Mouse (Mus musculus): Measurements from ENCODE around the gene Sorcs2. TPM values are rescaled to one million over a fixed set of nuclear protein-coding genes. Genes with fewer than 3 reads are reported as not detected.

The Sorcs2 gene
- total and polyA plus RNA-seq, 2 experiments from 2014 or later = 12.4 to 50.3 TPM

DNA sequence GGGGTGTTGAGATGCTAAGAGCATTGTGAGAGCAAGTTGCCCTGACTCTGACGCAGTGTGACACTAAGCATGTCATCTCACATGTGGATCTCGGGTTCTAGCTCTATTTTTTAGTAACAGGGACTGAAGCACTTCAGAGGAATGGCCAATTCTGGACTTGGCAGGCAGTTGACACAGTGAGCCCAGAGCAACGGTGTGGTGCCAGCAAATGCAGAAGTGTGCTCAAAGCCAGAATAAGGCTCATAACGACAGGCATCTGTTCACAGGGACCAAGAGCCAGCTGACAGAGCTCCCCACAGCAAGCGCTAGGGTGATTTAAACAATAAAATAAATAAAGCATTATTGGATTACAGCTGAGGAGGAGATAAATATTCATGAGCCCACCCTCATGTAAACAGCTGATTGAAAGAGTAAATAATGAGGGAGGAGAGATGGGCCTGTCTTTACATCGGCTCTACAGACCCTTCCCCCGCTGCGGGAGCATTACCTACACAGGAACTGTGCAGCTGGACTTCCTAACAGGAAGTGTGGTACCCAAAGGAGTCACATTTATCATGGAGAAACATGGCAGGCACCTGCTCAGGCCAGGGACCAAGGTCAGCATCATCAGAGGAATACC is 267.4 kb downstream of the Sorcs2 start:
- no peaks in the 10 kb centered on the region for H3K27me3 ChIP-seq (ENCODE audit: insufficient read depth, low read length)
- H3K4me2 ChIP-seq (ENCODE audit: low read depth, low read length) = no peak overlapping the region
- H3K4me3 ChIP-seq (ENCODE audit: low read length) = no peak overlapping the region
- H3K36me3 ChIP-seq (ENCODE audit: insufficient read depth, low read length) = no peaks in the 10 kb centered on the region
- no peak for TF ChIP-seq CTCF (IDR thresholded peaks at IDR 0.05; ENCODE audit: low read depth)
- H3K27ac ChIP-seq = peak overlapping the region; percentile 36; the same call in 1 of the 2 replicates
- peaks cover 8% of the 10 kb centered on the region for H3K4me1 ChIP-seq (ENCODE audit: insufficient read depth, low read length)
- DNase-seq (ENCODE audit: low spot score) (peak; percentile 75), ATAC-seq (peak; percentile 64; the same call in 1 of the 2 replicates)
- H3K9me3 ChIP-seq (ENCODE audit: low read length) = no peaks in the 10 kb centered on the region
- WGBS = 24% methylated on average over 8 of the region's 8 CpGs
- H3K9ac ChIP-seq (replicated peaks; ENCODE audit: low read length) = no peak overlapping the region

DNA sequence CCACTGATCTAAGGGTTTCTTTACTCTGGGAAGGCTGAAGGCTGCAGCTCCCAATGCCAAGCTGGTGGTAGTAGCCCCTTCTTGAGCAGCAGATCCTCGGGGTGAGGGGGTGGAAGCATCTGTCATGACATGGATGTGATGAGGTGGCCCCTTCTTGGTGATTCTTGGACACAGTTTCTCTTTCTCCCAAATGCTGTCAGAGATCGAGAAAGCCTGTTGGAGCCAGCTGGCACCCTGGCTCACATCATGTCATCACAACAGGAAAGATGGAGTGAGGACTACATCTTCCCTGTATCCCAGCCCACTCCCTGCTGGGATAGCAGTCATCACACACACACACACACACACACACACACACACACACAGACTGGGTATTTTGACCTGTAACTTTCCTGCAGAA is 268.3 kb downstream of the Sorcs2 start:
- DNase-seq (ENCODE audit: low spot score) = no peak
- Histone ChIP-seq H3K36me3 (ENCODE audit: insufficient read depth, low read length) (no peaks in the 10 kb centered on the region), H3K4me2 (ENCODE audit: low read depth, low read length) (no peak overlapping the region), H3K27ac (no peak overlapping the region), H3K27me3 (ENCODE audit: insufficient read depth, low read length) (no peaks in the 10 kb centered on the region), H3K4me3 (ENCODE audit: low read length) (no peak overlapping the region), H3K9me3 (ENCODE audit: low read length) (no peaks in the 10 kb centered on the region), H3K4me1 (ENCODE audit: insufficient read depth, low read length) (peaks cover 9% of the 10 kb centered on the region), H3K9ac (replicated peaks; ENCODE audit: low read length) (no peak overlapping the region)
- no peak for TF ChIP-seq CTCF (IDR thresholded peaks at IDR 0.05; ENCODE audit: low read depth)
- no peak for ATAC-seq
- 40% methylated on average over 2 of the region's 2 CpGs for WGBS

DNA sequence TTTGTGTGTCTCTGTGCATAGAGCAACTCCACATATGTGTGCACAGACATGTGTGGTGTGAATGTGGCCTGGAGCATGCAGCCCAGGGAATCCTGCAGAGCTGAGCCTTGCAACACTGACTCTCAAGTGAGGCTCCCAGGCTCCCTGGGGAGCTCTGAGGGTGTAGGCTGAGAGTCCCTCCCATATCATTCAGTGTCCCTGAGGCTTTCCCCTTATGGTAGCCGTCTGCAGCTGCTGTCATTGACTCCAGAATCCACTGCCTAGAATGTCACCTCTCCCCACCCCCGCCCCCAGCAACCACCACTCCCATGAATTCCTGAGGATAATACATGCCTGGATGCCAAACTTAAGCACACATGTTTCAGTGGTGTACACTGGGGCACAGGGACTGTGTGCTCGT is 269.4 kb downstream of the Sorcs2 start:
- H3K4me1 ChIP-seq (ENCODE audit: insufficient read depth, low read length) = peaks cover 11% of the 10 kb centered on the region
- ATAC-seq = no peak
- H3K4me3 ChIP-seq (ENCODE audit: low read length) = no peak overlapping the region
- no peaks in the 10 kb centered on the region for H3K36me3 ChIP-seq (ENCODE audit: insufficient read depth, low read length)
- no peaks in the 10 kb centered on the region for H3K9me3 ChIP-seq (ENCODE audit: low read length)
- no peak for TF ChIP-seq CTCF (IDR thresholded peaks at IDR 0.05; ENCODE audit: low read depth)
- no peak overlapping the region for H3K4me2 ChIP-seq (ENCODE audit: low read depth, low read length)
- no peak overlapping the region for H3K27ac ChIP-seq
- 69% methylated on average over 3 of the region's 3 CpGs for WGBS
- no peak for DNase-seq (ENCODE audit: low spot score)
- H3K27me3 ChIP-seq (ENCODE audit: insufficient read depth, low read length) = no peaks in the 10 kb centered on the region
- no peak overlapping the region for H3K9ac ChIP-seq (replicated peaks; ENCODE audit: low read length)

DNA sequence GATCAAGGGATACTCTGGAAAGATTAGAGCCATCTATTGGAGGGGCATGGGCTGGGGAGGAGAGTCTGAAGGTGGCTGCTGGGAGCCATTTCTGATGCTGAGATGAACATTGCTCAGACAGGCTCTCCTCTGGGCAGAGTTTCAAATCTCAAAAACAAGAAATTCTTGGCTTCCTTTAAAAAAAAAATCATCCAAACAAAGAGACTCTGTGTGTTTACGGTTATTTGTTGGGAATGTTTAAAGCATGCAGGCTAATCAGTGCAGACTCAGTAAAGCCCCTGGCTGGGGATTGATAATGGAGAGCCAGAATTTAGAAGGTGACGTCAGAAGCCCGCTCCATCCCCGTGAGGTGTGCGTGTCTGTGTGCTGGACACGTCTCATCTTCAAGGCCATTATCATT is 272.9 kb downstream of the Sorcs2 start:
- TF ChIP-seq CTCF (IDR thresholded peaks at IDR 0.05; ENCODE audit: low read depth) = no peak
- H3K9me3 ChIP-seq (ENCODE audit: low read length) = no peaks in the 10 kb centered on the region
- H3K36me3 ChIP-seq (ENCODE audit: insufficient read depth, low read length) = no peaks in the 10 kb centered on the region
- no peak overlapping the region for H3K4me3 ChIP-seq (ENCODE audit: low read length)
- no peaks in the 10 kb centered on the region for H3K27me3 ChIP-seq (ENCODE audit: insufficient read depth, low read length)
- no peak overlapping the region for H3K9ac ChIP-seq (replicated peaks; ENCODE audit: low read length)
- H3K4me2 ChIP-seq (ENCODE audit: low read depth, low read length) = no peak overlapping the region
- H3K4me1 ChIP-seq (ENCODE audit: insufficient read depth, low read length) = peaks cover 6% of the 10 kb centered on the region
- 49% methylated on average over 6 of the region's 6 CpGs for WGBS
- DNase-seq (ENCODE audit: low spot score) = no peak
- ATAC-seq = no peak
- H3K27ac ChIP-seq = no peak overlapping the region

DNA sequence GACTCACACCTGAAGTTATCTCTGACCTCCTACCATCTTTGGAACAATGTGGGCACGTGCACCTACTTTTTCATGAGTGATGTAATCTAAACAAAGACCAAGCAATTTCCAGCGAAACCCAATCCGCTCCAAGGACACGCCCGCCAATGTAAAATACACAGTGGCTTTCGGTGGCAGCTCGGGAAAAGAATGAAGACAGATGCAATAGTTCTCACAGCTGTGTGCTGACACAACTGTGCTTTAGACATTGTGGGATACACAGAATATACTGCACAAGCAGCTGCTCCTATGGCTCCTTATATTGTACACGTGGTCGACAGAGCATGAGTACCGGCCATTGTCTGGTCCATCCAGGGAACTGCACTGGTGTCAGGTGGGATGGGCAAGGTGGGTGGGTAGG is 275.0 kb downstream of the Sorcs2 start:
- Histone ChIP-seq H3K27me3 (ENCODE audit: insufficient read depth, low read length) (no peaks in the 10 kb centered on the region), H3K9ac (replicated peaks; ENCODE audit: low read length) (no peak overlapping the region), H3K4me3 (ENCODE audit: low read length) (no peak overlapping the region), H3K27ac (no peak overlapping the region), H3K4me2 (ENCODE audit: low read depth, low read length) (no peak overlapping the region), H3K36me3 (ENCODE audit: insufficient read depth, low read length) (no peaks in the 10 kb centered on the region), H3K4me1 (ENCODE audit: insufficient read depth, low read length) (peaks cover 3% of the 10 kb centered on the region; the same call in 1 of the 2 replicates), H3K9me3 (ENCODE audit: low read length) (no peaks in the 10 kb centered on the region)
- DNase-seq (ENCODE audit: low spot score) (no peak), ATAC-seq (no peak)
- TF ChIP-seq CTCF (IDR thresholded peaks at IDR 0.05; ENCODE audit: low read depth) = no peak
- 81% methylated on average over 10 of the region's 10 CpGs for WGBS

DNA sequence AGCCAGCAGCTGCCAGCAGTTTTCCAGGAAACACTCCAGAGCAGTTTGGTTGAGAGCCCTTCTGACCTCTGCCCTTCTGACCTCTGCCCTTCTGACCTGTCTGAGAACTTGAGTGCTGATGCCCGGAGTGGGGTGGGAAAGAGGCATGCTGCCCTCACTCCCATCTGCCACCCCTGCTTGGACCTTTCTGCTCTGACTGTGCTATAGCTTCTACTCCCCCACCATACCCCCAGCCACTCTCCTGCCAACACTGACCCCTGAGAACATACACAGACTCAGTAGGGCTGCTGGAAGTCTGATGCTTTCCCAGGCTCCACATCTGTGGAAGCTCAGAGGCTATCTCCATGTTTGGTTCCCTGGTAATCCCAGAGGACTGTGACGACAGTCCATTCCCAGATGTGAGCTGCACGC is 277.0 kb downstream of the Sorcs2 start:
- no peak overlapping the region for H3K27ac ChIP-seq
- no peak for TF ChIP-seq CTCF (IDR thresholded peaks at IDR 0.05; ENCODE audit: low read depth)
- no peaks in the 10 kb centered on the region for H3K36me3 ChIP-seq (ENCODE audit: insufficient read depth, low read length)
- no peak overlapping the region for H3K9ac ChIP-seq (replicated peaks; ENCODE audit: low read length)
- peaks cover 3% of the 10 kb centered on the region; the same call in 1 of the 2 replicates for H3K4me1 ChIP-seq (ENCODE audit: insufficient read depth, low read length)
- ATAC-seq (no peak), DNase-seq (ENCODE audit: low spot score) (no peak)
- H3K4me2 ChIP-seq (ENCODE audit: low read depth, low read length) = no peak overlapping the region
- 25% methylated on average over 3 of the region's 3 CpGs for WGBS
- H3K4me3 ChIP-seq (ENCODE audit: low read length) = no peak overlapping the region
- no peaks in the 10 kb centered on the region for H3K27me3 ChIP-seq (ENCODE audit: insufficient read depth, low read length)
- no peaks in the 10 kb centered on the region for H3K9me3 ChIP-seq (ENCODE audit: low read length)

DNA sequence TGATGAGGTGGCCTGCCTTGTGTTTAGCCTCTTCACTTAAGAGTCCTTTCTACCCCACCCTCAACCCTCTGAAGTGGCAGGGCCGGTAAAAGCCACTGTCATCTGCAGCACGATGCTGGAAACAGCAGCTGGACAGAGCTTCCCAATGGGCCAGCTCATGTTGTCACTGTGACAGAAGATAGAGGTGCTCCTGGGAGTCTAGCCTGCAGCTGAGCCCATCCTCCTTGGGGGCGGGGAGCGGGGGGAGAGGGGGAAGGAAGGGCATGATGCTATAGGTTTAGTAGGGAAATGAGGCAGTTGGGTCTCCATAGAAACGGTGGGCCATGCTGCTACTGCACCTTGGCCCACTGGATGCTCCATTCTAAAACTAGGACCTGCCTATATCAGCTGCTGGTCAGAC is 279.9 kb downstream of the Sorcs2 start:
- Histone ChIP-seq H3K4me2 (ENCODE audit: low read depth, low read length) (no peak overlapping the region), H3K9me3 (ENCODE audit: low read length) (no peaks in the 10 kb centered on the region), H3K27me3 (ENCODE audit: insufficient read depth, low read length) (no peaks in the 10 kb centered on the region), H3K4me1 (ENCODE audit: insufficient read depth, low read length) (no peaks in the 10 kb centered on the region), H3K9ac (replicated peaks; ENCODE audit: low read length) (no peak overlapping the region), H3K36me3 (ENCODE audit: insufficient read depth, low read length) (no peaks in the 10 kb centered on the region), H3K27ac (no peak overlapping the region), H3K4me3 (ENCODE audit: low read length) (no peak overlapping the region)
- 38% methylated on average over 5 of the region's 5 CpGs for WGBS
- TF ChIP-seq CTCF (IDR thresholded peaks at IDR 0.05; ENCODE audit: low read depth) = no peak
- no peak for DNase-seq (ENCODE audit: low spot score)
- ATAC-seq = peak; percentile 36; the same call in 1 of the 2 replicates
